Mouse (Mus musculus): ENCODE results near the gene Wipf3.

The Wipf3 gene

DNA sequence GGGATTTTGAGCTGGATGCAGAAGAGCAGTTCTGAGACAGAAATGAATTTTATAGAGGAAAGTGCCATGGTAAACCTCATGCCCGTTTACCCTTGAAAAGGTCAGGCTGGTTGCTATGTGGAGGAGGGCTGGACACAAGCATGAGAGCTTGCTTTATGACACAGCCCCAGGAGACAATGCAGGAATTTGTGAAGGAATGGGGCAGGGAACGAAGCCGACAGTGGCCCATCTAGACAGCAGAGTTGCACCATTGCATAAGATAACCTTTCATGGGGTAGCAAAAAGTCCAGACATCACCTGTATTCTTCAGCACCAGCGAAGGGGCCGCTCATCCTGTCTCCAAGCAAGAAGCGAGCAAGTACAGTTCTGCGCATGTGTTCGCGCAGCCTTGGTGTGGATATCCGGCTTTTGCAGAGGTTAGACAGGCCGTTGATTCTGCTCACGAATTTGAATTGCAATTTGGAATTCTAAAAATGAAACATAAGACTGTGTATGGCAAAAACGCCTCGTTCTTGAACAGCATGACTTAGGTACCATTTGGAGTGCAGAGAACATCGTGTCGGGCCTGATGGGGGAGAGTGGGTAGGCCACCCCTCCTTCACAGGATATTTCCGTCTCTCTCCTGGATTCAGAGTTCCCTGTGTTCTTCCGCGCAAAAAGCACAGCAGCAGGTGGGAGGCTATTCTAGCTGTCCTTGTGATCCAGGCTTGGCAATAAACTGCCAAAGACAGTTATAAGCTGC is 46.7 kb downstream of the Wipf3 start:
- in situ Hi-C loops (cut with MseI, MboI), result no loop called here

DNA sequence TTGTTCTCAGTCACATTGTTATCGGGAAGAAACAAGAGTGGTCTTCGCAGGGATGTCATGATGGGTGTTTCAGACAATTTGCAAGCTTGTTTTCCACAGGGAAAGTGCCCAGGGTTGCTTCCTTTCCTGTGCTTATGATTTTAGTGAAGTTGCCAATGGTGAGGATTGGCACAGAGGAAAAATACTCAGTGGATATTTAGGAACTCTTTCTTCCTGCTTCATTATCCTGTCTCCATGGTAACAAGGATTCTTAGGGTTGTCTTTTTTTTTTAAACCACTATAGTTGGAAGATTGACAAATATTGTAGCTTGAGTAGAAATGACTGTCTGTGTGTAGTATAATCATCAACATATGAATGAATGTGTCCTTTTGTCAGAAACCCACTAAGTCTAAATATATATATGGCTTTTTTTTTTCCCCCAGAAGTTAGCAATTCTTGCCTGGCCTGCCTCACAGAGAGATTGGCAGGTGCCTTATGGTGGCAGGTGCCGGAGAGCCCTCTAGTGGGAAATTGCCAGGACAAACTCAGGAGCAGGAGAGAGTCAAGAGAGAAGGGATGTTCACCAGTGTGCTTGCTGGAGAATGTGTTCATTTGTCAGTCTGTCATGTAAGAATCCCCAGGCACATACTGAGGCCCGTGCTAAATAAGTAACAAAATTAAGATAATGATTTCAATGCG is 49.4 kb downstream of the Wipf3 start:
- in situ Hi-C loops (cut with MseI, MboI), result no loop called here

DNA sequence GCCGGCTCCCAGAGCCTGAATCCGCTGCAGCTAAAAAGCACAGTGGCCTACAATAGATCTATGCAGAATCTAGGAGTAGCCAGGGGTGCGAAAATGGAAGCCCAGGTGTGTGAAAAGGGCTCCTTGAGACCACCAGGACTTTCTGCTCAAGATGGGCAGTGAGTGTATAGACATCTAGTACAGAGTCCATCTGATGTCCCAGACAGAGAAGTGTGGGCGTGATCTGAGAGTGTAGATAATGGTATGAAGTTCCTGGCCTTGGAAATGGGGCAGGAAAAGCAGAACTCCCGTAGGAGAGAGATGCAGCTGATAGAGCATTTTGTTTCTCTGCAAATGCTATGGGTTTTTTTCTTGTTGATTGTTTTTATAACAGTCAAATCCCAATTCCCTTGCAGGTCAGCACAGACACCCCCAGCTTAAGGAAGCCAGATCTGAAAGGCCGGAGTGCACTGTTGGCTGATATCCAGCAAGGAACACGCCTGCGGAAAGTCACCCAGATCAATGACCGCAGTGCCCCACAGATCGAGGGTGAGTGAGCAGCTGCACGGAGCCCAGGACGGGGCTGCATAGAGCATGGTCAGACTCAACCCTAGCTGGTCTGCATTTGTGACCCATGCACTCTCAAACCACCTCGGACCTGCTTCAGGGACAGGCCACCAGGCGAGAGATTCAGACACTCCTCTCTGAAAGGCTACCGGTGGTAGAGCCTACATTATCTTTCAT is 52.1 kb downstream of the Wipf3 start:
- in situ Hi-C loops (cut with MseI, MboI), result no loop called here

DNA sequence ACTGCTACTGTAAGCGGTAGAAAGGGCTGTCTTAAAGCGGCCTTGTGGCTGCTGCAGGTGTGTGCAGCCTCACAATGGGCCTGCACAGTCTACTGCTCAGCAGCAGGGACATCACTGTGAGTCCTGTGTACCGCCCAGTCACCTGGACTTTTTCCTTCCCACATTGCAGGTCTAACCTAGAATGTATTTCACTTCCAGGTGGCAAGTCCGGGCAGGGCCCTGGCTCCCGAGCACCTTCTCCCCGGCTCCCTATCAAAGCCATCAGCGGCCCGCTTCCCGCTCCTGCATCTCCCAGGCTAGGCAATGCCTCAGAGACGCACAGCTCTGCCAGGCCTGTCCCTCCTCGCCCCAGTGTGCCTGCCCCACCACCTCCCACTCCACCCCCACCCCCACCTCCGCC is 55.6 kb downstream of the Wipf3 start:
- in situ Hi-C loops (cut with MseI, MboI), result no loop called here

DNA sequence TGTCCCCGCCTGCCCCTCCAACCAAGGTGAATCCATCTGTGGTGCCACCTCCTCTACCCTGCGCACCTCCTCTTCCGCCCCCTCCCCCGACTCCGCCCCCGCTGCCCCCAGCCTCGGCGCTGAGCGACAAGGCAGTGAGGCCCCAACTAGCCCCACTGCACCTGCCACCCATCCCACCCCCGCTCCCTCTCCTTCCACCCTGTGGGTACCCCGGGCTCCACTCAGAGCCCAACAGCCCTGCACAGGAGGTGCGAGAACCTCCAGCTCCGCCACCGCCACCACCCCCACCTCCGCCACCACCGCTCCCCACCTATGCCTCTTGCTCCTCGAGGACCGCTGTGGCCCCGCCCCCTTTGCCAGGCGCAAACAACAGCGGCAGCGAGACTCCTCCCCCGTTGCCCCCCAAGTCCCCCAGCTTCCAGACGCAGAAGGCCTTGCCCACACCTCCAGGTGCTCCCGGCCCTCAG is 56.1 kb downstream of the Wipf3 start:
- in situ Hi-C loops (cut with MseI, MboI), result no loop called here

DNA sequence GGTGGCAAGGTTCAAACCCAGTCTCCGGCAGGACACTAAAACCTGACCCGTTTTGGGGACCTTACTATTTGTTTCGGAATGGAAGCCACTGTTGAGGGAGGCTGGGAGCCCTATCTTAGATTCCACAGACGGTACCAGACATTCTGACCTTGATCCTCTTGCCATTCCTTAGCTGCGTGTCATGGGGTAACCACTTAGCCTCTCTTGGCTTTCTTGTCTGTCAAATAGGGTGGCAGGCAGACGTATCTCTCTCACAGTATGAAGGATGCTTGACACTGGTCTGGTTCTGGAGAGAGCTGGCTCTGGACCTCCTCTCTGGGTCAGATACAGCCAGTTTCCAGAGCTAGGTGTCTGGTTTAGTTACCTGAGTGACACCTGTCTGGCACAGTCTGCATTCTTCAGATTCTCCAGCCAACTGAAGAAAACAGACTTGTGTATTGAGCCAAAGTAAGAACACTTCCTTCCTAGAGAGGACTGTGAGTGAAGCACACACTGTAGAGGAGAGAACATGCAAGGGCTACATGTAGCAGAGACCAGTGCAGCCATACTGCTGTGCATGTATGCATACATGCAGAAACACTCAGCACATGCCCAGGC is 56.7 kb downstream of the Wipf3 start:
- in situ Hi-C loops (cut with MseI, MboI), result no loop called here

DNA sequence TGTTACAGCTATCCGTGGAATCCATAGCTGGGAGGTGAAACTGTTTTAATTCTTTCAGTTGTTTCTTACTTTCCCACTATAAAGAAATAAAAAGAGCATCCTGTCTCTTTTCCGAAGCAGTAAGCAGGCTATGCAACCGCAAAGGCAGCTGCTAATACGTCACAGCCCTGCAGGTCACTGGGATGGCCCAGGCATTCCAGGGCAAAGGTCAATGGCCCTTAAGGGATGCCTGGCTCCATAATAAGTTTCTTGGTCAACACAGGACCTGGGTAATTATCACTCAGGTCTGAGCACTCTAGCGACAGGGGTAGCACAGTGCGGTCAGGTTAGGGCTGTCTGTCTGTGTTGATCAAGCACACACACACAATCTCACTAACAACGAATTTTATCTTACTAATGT is 61.7 kb downstream of the Wipf3 start:
- in situ Hi-C loops (cut with MseI, MboI), result no loop called here

DNA sequence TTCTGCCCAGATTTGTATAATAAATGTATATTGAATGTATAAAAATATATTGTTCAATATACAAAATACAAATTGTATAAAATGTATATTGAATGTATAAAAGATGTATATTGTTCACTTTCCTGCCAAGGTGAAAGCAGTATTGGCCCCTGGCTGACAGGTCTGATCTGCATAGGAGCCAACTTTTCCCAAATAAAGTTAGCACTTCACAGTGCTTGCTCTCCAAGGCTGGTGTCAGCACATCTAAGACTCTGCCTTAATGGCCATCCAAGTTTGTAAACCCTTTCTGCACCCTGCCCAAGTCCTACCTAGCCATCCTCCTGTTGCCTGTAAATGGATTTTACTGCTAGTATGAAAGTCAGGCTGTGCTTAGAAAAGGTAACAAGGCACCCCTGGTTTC is 64.7 kb downstream of the Wipf3 start:
- in situ Hi-C loops (cut with MseI, MboI), result no loop called here

DNA sequence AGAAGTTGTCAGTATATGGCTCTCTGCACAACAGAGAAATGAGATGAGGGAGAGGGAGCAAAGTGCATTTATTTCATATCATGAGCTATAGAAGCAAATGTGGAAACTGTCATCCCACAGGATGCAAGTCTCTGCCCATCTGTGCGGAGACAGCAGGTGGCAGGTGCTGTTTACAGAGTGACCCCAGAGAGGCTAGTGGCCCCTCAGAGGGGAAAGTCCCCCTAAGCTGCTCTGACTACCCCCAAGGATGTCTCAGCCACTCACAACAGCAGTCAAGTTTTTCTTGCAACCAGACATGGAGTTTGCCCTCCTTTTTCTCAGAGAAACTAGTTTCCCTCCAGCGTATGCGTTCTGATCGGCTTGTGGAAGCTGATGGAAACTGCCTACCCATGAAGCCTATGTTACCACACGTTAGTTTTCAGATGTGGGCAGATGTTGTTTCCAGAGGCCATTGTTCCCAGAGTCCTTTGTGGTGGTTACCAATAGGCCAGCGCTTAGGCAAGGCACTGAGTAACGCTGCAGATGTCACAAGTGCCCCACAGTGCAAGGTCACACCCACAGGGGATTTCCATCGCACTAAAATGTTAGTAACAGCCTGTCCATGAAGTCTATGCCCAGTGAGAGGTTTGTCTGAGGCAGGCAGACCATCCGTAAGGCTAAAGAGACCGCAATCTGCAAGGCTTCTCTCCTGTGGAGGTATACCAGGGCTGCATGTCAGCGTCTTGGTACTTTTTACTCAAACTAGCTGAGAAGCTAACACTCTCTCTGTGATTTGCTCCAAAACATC is 65.4 kb downstream of the Wipf3 start:
- in situ Hi-C loops (cut with MseI, MboI), result no loop called here

DNA sequence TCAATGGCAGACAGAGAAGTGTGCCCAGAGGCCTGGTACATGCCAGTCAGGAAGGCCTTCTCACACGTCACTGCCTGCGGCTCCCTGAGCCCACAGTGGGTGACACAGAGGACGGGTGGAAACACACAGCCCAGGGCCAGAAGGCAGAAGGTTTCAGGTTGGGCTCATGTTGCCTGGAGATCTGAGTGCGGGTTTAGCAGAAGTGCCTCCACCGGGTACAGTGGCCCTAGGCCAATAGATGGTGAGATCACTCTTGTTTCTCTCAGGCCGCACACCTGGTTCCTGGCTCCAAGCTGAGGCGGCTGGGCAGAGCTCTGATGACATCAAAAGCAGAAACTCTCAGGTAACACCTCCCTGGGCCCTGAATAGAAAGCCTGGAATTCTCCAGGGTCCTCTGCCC is 66.8 kb downstream of the Wipf3 start:
- in situ Hi-C loops (cut with MseI, MboI), result no loop called here

DNA sequence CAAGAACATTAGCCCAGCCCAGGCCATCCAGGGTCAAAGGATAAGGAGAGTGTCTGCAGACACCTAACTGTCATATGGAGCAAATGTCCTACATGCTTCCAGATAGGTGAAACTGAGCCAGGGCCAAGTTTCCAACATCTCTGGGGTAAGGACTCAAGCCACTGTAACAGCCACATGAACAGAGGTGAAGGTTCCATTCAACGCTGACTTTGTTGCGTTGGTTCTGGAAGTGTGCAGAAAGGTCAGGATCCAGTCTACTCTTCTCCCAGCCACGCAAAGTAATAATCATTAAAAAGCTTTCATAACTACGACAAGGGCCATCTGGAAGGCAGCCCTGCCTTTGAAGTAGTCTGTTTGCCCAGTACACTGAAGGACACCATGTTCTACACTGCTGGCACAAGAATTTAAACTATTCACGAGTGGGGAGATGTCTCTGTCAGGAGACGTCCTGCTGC is 73.3 kb downstream of the Wipf3 start:
- in situ Hi-C loops (cut with MseI, MboI), result loop anchor here (5.0 kb wide), 2 partner anchors 105 to 110 kb away; no protein-coding TSS in a partner anchor

DNA sequence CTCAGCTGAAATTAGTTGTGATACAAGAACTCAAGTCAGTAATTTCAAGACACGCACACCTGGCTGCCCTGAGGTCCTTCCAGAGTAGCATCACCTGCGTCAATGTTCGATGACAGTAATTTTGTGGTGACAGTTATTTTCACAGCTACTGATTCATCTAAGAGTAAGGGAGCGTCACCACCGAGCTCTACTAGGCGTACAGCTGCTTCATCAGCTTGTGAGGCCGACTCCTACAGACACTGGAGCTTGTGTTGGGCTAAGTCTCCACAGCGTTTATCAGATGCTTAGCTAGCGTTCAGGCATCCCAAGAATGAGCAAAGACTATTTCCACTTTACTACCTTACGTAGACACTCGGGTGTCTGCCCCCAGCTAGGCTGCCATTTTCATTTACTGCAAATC is 76.9 kb downstream of the Wipf3 start:
- in situ Hi-C loops (cut with MseI, MboI), result no loop called here

DNA sequence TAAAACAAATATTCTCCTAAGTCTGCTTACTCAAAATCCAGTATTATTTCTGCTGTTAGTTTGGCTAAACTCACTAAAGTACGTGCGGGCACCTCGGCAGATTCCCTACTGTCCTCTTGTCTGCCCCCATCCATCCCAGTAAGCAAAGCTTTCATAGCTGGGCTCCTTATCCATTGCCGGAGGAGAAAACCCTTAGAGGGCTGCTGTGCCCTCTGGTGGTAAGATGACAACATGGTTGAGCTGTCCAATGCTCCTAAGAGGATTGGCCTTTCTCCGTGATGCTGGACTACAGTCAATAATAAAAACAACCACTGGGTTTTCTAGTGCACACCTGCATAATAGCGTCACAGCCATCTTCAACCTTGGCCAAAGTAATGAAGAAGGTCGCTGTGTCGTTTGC is 77.6 kb downstream of the Wipf3 start:
- in situ Hi-C loops (cut with MseI, MboI), result no loop called here

DNA sequence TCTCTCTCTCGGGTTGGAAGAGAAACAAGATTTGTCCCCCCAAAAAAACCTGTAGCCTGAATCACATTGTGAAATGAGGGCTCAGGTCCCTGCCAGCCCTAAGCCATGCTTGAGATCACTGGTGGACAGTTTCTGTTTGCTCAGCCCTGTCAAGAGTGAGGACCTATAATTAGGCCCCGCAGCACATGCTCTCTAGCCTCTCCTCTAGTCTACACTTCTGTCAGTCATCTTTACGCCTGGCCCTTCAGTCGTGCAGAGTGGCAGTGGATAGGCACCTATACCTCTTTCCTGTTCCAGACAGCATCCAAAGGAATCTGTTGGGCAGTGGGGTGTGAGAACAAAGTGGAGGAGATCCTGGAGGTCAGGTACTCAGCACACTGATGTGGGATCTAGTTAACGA is 78.4 kb downstream of the Wipf3 start:
- in situ Hi-C loops (cut with MseI, MboI), result no loop called here

DNA sequence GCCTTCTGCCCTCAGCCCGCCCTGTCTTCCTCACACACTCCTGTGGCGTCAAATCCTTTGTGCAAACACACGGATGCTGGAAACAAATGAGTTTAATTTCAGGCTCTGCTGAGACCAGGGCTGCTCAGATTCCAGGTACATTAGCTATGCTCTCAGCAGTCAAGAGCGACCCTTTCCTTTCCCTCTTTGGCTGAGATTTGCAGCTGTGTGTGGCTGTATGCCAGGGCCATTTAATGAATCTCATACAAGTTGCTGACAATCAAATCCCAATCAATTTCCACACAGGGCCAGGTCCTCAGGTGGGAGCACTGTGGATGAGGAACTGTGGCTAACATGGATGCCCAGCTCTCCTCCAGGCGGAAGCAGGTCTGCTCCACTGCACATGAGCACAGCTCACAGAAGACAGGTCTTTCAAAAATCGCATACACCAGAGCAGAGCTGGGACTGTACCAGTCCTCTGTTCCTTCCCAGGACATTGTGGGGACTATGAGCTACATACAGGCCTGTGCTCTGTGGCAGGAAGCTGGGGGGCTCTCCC is 78.9 kb downstream of the Wipf3 start:
- in situ Hi-C loops (cut with MseI, MboI), result no loop called here

DNA sequence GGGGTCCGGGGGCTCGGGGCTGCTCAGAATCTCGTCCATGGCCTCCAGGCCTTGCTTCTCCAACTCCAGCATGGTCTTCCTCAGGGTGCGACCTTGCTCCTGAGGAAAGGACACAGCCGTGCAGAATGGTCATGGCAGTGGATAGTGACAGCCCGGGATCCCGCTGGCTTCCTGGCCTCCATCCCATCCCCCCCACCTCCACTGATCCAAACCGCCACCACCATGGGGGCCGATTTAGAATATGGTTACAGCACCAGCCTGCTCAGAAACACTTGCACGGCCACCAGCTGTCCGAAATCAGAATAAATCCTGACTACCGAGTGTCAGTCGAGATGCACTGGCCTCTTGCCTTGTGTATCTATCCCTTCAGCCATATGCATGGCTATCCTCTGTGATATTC is 79.9 kb downstream of the Wipf3 start:
- in situ Hi-C loops (cut with MseI, MboI), result no loop called here

DNA sequence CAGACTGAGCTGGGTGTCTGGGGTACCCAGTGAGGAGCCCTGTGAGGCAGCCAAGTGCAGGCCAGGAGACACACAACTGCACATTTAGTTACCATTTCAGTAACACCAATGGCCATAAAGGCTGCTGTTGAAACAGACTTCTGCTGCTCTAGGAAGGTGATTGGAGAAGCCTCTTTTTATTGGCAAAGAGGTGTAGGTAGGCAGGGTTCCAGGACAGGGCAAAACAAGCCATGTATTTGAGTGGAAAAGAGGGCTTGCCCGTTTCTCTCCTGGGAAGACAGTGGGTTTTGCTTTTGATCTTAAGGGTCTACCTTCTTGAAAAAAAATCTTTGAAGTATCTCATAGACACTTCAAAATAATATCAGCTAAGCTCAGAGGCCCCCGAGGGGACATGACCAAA is 82.9 kb downstream of the Wipf3 start:
- in situ Hi-C loops (cut with MseI, MboI), result no loop called here

DNA sequence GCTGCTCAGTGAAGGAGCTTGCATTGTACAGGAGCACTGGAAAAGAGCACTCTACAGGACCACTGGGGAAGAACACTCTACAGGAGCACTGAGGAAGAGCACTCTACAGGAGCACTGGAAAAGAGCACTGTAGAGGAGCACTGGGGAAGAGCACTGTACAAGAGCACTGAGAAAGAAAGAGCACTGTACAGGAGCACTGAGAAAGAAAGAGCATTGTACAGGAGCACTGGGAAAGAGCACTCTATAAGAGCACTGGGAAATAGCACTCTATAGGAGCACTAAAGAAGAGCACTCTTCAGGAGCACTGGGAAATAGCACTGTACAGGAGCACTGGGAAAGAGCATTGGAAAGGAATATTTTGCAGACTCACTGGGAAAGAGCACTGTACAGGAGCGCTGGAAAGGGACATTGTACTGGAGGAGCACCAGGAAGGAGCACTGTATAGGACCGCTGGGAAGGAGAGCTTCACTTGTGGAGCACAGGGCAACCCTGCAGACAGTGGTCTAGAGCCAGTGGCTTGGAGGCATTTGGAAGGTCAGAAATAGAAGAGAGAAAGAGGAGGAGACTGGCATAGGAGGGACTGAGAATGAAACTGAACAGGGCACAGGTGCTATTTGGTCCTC is 87.2 kb downstream of the Wipf3 start:
- in situ Hi-C loops (cut with MseI, MboI), result no loop called here

DNA sequence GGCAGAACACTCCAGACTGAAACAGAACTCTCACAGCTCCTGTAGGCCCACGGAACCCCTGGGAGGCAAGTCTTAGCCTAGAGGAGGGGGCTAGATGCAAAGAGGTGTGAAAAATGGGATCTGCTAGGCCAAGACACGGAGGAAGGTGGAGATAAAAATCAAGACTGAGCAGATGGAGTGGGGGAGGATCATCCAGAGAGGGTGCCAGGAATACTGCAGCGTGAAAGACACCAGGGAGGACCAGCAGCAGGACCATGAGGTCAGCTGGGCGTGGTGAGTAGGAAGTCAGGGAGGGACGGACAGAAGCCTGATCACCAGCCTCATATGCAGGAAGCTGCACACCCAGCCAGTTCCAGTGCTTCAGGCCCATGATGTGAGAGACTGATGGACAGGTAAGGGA is 89.4 kb downstream of the Wipf3 start:
- in situ Hi-C loops (cut with MseI, MboI), result no loop called here

DNA sequence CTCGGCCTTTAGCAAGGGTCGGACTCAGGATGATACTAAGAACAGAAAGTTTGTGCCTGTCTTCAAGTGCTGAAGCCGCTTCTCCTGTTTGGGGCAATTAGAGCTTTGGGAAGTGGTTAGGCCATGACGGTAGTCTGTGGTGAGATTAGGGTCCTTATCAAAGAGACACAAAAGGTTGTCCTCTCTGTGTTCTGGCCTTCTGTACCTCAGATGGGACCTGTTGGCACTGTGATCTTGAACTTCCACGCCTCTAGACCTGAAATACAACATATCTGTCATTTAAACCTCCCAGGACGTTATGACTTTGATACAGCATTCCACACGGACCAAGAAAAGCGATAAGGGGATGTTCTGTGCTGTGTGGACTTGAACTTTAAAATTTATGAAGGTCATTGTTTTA is 99.3 kb downstream of the Wipf3 start:
- in situ Hi-C loops (cut with MseI, MboI), result no loop called here

DNA sequence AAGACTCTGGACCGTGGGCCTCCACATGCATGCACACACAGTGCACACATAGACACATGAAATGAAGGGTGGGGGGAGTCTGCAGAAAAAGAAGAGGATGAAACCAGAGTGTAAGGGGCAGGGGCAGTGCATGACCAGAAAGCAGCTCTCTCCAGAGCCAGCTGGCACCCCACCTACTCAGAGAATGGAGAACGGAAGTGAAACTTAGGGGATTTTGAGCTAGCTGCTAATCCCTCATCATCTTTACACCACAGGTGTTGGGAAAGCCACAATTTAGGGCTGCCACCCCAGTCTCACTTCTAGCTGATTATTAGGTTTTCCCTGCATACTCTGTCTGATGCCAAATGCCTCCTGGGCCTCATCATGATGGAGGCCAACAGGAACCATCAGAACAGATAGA is 100.8 kb downstream of the Wipf3 start:
- in situ Hi-C loops (cut with MseI, MboI), result no loop called here

Measured in mouse trophoblast stem cell (cell line).